Mouse (Mus musculus): ENCODE measurements around the gene Crebzf.

- TF ChIP-seq ZMIZ1 (IDR thresholded peaks at IDR 0.05; ENCODE audit: low read depth, low read length) (no peak), EP300 (IDR thresholded peaks at IDR 0.05; ENCODE audit: low read length) (no peak), KAT2A (IDR thresholded peaks at IDR 0.05; ENCODE audit: insufficient replicate concordance, low read length) (no peak), MAX (IDR thresholded peaks at IDR 0.05; ENCODE audit: low read length) (no peak), ELF1 (IDR thresholded peaks at IDR 0.05; ENCODE audit: low read depth, low read length) (no peak), ETS1 (conservative IDR thresholded peaks at IDR 0.05; ENCODE audit: low read depth, low read length) (no peak), CTCF (conservative IDR thresholded peaks at IDR 0.05 in 1 of 2, IDR thresholded peaks at IDR 0.05 in 1 of 2; ENCODE audit: low read depth in 2 of 2, low read length in 2 of 2) (no peak), SMC3 (IDR thresholded peaks at IDR 0.05; ENCODE audit: low read depth, low read length) (no peak), POLR2A (IDR thresholded peaks at IDR 0.05; ENCODE audit: low read depth, low read length) (no peak), HCFC1 (IDR thresholded peaks at IDR 0.05; ENCODE audit: low read depth, low read length) (no peak), POLR2AphosphoS2 (IDR thresholded peaks at IDR 0.05; ENCODE audit: low read depth, low read length) (no peak), ZKSCAN1 (IDR thresholded peaks at IDR 0.05; ENCODE audit: borderline replicate concordance, low read depth, low read length) (no peak), SIN3A (IDR thresholded peaks at IDR 0.05; ENCODE audit: low read length) (no peak), RAD21 (IDR thresholded peaks at IDR 0.05; ENCODE audit: low read depth, low read length) (no peak)
Measured at GRCm38 (mm10) chr7:90432221-90432620, 10.3 kb upstream of the Crebzf start.
